Mouse (Mus musculus) subcutaneous adipose tissue, adult 2 months (tissue): Measurements from ENCODE around the gene Pdzk1. TPM values are rescaled to one million over a fixed set of nuclear protein-coding genes. Genes with fewer than 3 reads are reported as not detected.

Source experiments
- polyA plus RNA-seq: library from polyadenylated mRNA; depleted of rRNA; stranded (reverse); fragments of >200 nt; gene quantifications from 2 replicates; pipeline ENCODE4 v1.2.3, GENCODE M21; 2012; ENCODE audit warnings: low replicate concordance; rRNA removed

The Pdzk1 gene
- 0.10 TPM in 1 of 2 replicates, not detected in the other for polyA plus RNA-seq

GRCm38 (mm10) chr3:96828984-96829383 is at the start of gene Pdzk1, which contains the start of gene Cd160:
Gene Pdzk1, plus strand, starts transcription at chr3:96829284.
Gene Cd160, minus strand, starts transcription at chr3:96829351.

GRCm38 (mm10) chr3:96904393-96904792 is 75.3 kb downstream of the Pdzk1 start, which contains the start of gene Gja5:
Gene Gja5, plus strand, starts transcription at chr3:96904693.

GRCm38 (mm10) chr3:96904851-96905541 is 75.9 kb downstream of the Pdzk1 start, which contains the start of gene Gpr89:
Gene Gpr89, minus strand, starts transcription at chr3:96905346.

Other genes starting within 250 kb of the Pdzk1 start
- gene Polr3gl, start 235.1 kb upstream of the Pdzk1 start, polyA plus RNA-seq: 19.1 and 23.0 TPM in 2 replicates
- 0.47 and 3.2 TPM in 2 replicates for gene Ankrd34a, start 232.6 kb upstream of the Pdzk1 start, polyA plus RNA-seq
- 32.1 and 54.9 TPM in 2 replicates for gene Lix1l, start 228.1 kb upstream of the Pdzk1 start, polyA plus RNA-seq
- gene Rbm8a, start 199.4 kb upstream of the Pdzk1 start, polyA plus RNA-seq: 6.5 and 11.3 TPM in 2 replicates
- 65.1 and 70.1 TPM in 2 replicates for gene Pex11b, start 193.9 kb upstream of the Pdzk1 start, polyA plus RNA-seq
- 0.20 and 0.36 TPM in 2 replicates for gene Gm42957, start 193.8 kb upstream of the Pdzk1 start, polyA plus RNA-seq
- 3.0 and 6.4 TPM in 2 replicates for gene Itga10, start 183.7 kb upstream of the Pdzk1 start, polyA plus RNA-seq
- 2.7 and 7.8 TPM in 2 replicates for gene Ankrd35, start 159.2 kb upstream of the Pdzk1 start, polyA plus RNA-seq
- 39.3 and 72.2 TPM in 2 replicates for gene Pias3, start 132.9 kb upstream of the Pdzk1 start, polyA plus RNA-seq
- 2.6 and 4.0 TPM in 2 replicates for gene Nudt17, start 120.7 kb upstream of the Pdzk1 start, polyA plus RNA-seq
- gene Polr3c, start 101.7 kb upstream of the Pdzk1 start, polyA plus RNA-seq: 30.5 and 35.1 TPM in 2 replicates
- 15.7 and 20.7 TPM in 2 replicates for gene Rnf115, start 101.6 kb upstream of the Pdzk1 start, polyA plus RNA-seq
- gene Cd160, start 67 bp downstream of the Pdzk1 start, polyA plus RNA-seq: 0.20 and 0.89 TPM in 2 replicates
- 16.0 and 36.3 TPM in 2 replicates for gene Gja5, start 75.4 kb downstream of the Pdzk1 start, polyA plus RNA-seq
- 20.1 and 26.3 TPM in 2 replicates for gene Gpr89, start 76.1 kb downstream of the Pdzk1 start, polyA plus RNA-seq
- 0.06 TPM in 1 of 2 replicates, not detected in the other for gene Gja8, start 96.7 kb downstream of the Pdzk1 start, polyA plus RNA-seq